Mouse (Mus musculus) lung, adult 2 months (tissue): ENCODE data around the gene Nup54.

Source experiments
- CTCF ChIP-seq: fragments of 200-500 bp; IDR thresholded peaks from 2 replicates; pipeline ENCODE4 v1.5.1; 2011; ENCODE audit warnings: mild to moderate bottlenecking, low read length, control low read depth; ENCODE audit not compliant: insufficient read depth
- POLR2A ChIP-seq: fragments of 200-500 bp; IDR thresholded peaks from 2 replicates; pipeline ENCODE4 v1.6.1; 2011; ENCODE audit warnings: low read depth, mild to moderate bottlenecking, control low read depth, low read length, borderline replicate concordance; ENCODE audit errors: extremely low read depth

DNA sequence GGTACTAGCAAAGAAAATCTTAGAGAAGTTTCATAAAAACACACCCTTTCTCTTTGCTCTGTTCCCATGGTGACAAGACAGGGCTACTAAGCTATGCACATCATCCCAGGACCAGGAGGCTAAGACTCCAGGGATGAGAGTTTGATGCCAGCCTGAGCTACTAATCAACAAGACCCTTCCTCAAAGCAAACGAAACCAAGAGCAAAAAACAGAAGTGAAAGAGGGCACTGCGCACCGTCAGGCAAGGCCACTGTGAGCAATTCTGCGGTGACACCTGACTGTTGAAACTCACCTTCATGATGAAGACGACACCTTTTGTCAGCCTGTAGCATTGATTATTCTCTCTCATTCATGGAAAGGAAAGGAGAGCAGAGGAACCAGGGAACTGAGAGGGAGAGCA lies 17.9 kb upstream of the Nup54 start:
- no peak for TF ChIP-seq POLR2A
- TF ChIP-seq CTCF, result no peak
